Mouse (Mus musculus): ENCODE results near the gene Strip2.

DNA sequence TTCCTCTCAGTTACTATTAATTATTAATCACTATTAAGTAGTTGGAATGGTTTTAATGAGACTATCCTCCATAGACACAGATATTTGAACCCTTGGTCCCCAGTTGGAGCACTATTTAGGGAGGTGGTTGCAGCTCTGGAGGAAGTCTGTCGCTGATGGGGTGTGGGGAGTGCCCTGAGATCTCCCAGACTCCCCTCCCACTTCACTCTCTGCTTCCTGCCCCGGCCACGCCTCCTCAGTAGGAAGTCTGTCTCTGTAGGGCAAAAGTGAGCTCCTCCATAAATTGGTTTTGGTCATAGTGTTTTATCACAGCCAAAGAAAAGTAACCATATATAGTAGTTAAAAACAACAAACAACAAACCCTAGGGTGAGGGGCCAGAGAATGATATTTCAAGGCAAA is 70.4 kb downstream of the Strip2 start:
- no peak for TF ChIP-seq CTCF (conservative IDR thresholded peaks at IDR 0.05 in 1 of 2, IDR thresholded peaks at IDR 0.05 in 1 of 2; ENCODE audit: low read depth in 2 of 2, low read length in 2 of 2)
- no peak for TF ChIP-seq POLR2A (IDR thresholded peaks at IDR 0.05; ENCODE audit: low read depth, low read length)
- TF ChIP-seq EP300 (IDR thresholded peaks at IDR 0.05; ENCODE audit: low read length): no peak
- no peak for TF ChIP-seq E2F4 (IDR thresholded peaks at IDR 0.05; ENCODE audit: insufficient replicate concordance, low read depth, low read length)
- TF ChIP-seq NELFE (IDR thresholded peaks at IDR 0.05; ENCODE audit: low read depth, low read length): no peak
- TF ChIP-seq ZC3H11A (IDR thresholded peaks at IDR 0.05; ENCODE audit: low read depth, low read length): no peak
- no peak for TF ChIP-seq ZKSCAN1 (IDR thresholded peaks at IDR 0.05; ENCODE audit: borderline replicate concordance, low read depth, low read length)
- TF ChIP-seq BHLHE40 (IDR thresholded peaks at IDR 0.05; ENCODE audit: low read depth, low read length): no peak
- no peak for TF ChIP-seq SMC3 (IDR thresholded peaks at IDR 0.05; ENCODE audit: low read depth, low read length)
- no peak for TF ChIP-seq GABPA (IDR thresholded peaks at IDR 0.05; ENCODE audit: insufficient replicate concordance, low read depth, low read length)
- TF ChIP-seq SIN3A (IDR thresholded peaks at IDR 0.05; ENCODE audit: low read length): no peak
- no peak for TF ChIP-seq MAX (IDR thresholded peaks at IDR 0.05; ENCODE audit: low read length)
- no peak for TF ChIP-seq TCF12 (IDR thresholded peaks at IDR 0.05; ENCODE audit: low read depth, low read length)
